Mouse (Mus musculus) G1E (cell line): ENCODE measurements around the gene Cdc42se2.

ENCODE experiments used
- CTCF ChIP-seq: IDR thresholded peaks from 2 replicates; pipeline ENCODE4 v1.5.1; 2012; ENCODE audit warnings: low read depth, low read length, inconsistent platforms, mixed read lengths
- TAL1 ChIP-seq: conservative IDR thresholded peaks from 2 replicates; pipeline ENCODE4 v1.6.1; 2012; ENCODE audit warnings: low read depth, low read length, inconsistent platforms, mixed read lengths

DNA sequence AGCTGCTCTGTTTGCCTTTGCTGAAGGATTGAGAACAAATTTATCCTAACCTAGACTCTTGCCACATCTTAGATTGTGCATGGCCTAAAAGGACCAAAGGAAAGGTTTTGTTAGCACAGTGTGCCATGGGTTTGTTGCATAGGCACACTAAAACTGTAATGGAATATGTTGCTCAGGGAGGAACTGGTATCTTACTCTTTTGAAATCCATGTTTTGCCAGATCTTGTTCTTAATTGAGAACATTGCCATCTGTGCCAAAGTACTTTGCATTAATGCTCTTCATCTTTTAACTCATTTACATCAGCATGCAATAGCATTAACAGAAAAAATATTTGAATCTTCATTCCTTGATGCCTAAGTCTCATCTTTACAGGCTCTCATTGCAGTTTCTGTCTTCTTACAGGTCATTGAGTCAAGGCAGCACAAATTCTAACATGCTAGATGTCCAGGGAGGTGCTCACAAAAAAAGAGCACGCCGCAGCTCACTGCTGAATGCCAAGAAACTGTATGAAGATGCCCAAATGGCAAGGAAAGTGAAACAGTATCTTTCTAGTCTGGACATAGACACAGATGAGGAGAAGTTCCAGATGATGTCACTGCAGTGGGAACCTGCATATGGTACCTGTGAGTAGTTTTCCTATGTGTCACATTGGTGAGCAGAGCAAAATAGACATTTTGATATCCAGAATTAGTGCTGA, 111.5 kb downstream of the Cdc42se2 start:
- TF ChIP-seq CTCF, result no peak
- no peak for TF ChIP-seq TAL1
